Mouse (Mus musculus) intestine, embryonic 14.5 days (tissue): ENCODE measurements around the gene Il9. TPM values are rescaled to one million over a fixed set of nuclear protein-coding genes. Genes with fewer than 3 reads are reported as not detected.

Experiments used
- ATAC-seq: fragments of 200-750 bp; cut with Nextera tagmentation; replicated peaks from 2 replicates; pipeline ENCODE4 v1.8.0; 2017; ENCODE audit warnings: low read depth, moderate number of reproducible peaks, moderate TSS enrichment, moderate library complexity; ENCODE audit not compliant: low FRiP score, low TSS enrichment
- DNase-seq: peaks from one replicate; pipeline ENCODE4 v3.0.0-alpha.2; 2018; ENCODE audit warnings: low spot score
- H3K27ac ChIP-seq: fragments of 300-500 bp; sonication (generic); 2 replicates; pipeline ENCODE4 v1.5.1; 2014; ENCODE audit warnings: low read depth, mild to moderate bottlenecking, control low read depth
- H3K27me3 ChIP-seq: fragments of 300-500 bp; sonication (generic); replicated peaks from 2 replicates; pipeline ENCODE4 v1.6.1; 2014; ENCODE audit warnings: low read length, control low read depth; ENCODE audit not compliant: control insufficient read depth, insufficient read depth
- H3K36me3 ChIP-seq: fragments of 300-500 bp; sonication (generic); 2 replicates; pipeline ENCODE4 v1.6.1; 2014; ENCODE audit warnings: low read length, control low read depth; ENCODE audit not compliant: control insufficient read depth, insufficient read depth
- H3K4me1 ChIP-seq: fragments of 300-500 bp; sonication (generic); replicated peaks from 2 replicates; pipeline ENCODE4 v1.6.1; 2014; ENCODE audit warnings: low read length, control low read depth, mixed read lengths; ENCODE audit not compliant: control insufficient read depth, insufficient read depth
- H3K4me2 ChIP-seq: fragments of 300-500 bp; sonication (generic); 2 replicates; pipeline ENCODE4 v1.6.1; 2014; ENCODE audit warnings: low read length
- H3K4me3 ChIP-seq: fragments of 300-500 bp; sonication (generic); 2 replicates; pipeline ENCODE4 v1.5.1; 2014; ENCODE audit warnings: low read depth, low read length, control low read depth, mixed read lengths
- H3K9ac ChIP-seq: fragments of 300-500 bp; sonication (generic); 2 replicates; pipeline ENCODE4 v1.6.1; 2014; ENCODE audit warnings: mild to moderate bottlenecking, low read length
- H3K9me3 ChIP-seq: fragments of 300-500 bp; sonication (generic); 2 replicates; pipeline ENCODE4 v1.6.1; 2016; ENCODE audit warnings: low read length, control low read depth; ENCODE audit not compliant: control insufficient read depth
- WGBS: fragments of 180-500 bp; shearing (Covaris S2); extraction: QIAGEN DNeasy Blood & Tissue Kit; methylation state at CpG from one replicate; pipeline ENCODE4 v1.1.7; 2014; 5-methylcytosine and 5-hydroxymethylcytosine counted together
- polyA plus RNA-seq: library from polyadenylated mRNA; unstranded; fragments of >200 nt; fragmentation: Nextera tagmentation; extraction: Ambion mirVana; gene quantifications from 2 replicates; pipeline ENCODE4 v1.2.1, GENCODE M21; 2014

The Il9 gene
- polyA plus RNA-seq, 1 experiment from 2014 or later, result not detected

DNA sequence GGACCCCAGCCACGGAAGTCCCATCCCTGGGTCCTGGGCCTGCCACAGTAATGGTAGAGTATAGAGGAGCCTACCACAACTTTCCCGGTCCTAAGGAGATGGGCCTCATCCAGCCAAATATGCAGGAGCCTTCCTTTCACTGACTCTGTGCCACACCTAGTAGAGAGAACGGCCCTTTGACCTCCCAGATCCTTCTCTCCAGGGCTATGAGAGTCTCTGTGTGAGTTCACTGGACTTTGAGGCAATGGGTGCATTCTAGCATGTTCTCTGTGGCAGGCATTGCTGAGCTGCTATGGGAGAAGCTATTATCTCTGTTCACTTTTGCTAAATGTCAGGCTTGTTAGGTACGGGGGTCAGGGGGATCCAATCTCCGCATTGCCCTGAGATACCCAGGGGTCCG, 18.3 kb downstream of the Il9 start:
- Histone ChIP-seq H3K4me2 (no peak overlapping the region), H3K36me3 (no peaks in the 10 kb centered on the region), H3K4me1 (no peaks in the 10 kb centered on the region), H3K27me3 (no peaks in the 10 kb centered on the region), H3K9ac (no peak overlapping the region), H3K27ac (no peak overlapping the region), H3K9me3 (peaks cover 3% of the 10 kb centered on the region; the same call in 1 of the 2 replicates), H3K4me3 (no peak overlapping the region)
- 74% methylated on average over 6 of the region's 6 CpGs for WGBS
- ATAC-seq (no peak), DNase-seq (no peak)

DNA sequence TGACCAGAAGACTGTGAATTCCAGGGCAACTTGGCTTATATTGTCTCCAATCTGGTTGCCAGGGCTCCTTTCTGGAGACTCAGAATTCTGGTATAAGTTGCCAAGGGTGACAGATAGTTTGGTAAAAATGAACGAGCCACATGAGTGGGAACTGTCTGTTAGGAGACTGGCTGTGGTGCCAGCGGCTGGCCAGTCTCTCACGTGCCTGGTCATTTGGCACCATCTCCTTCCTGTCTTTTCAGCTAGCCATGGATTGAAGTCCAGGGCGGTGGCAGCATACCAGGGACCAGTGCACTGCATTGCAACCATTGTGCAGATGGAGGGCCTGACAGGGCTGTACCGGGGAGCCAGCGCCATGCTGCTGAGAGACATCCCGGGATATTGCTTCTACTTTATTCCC, 18.8 kb downstream of the Il9 start:
- H3K36me3 ChIP-seq, result no peaks in the 10 kb centered on the region
- no peak overlapping the region for H3K9ac ChIP-seq
- peaks cover 3% of the 10 kb centered on the region; the same call in 1 of the 2 replicates for H3K9me3 ChIP-seq
- 91% methylated on average over 7 of the region's 7 CpGs for WGBS
- no peaks in the 10 kb centered on the region; the same call in 1 of the 2 replicates for H3K4me1 ChIP-seq
- H3K4me3 ChIP-seq, result no peak overlapping the region
- H3K27me3 ChIP-seq, result no peaks in the 10 kb centered on the region
- ATAC-seq (no peak), DNase-seq (no peak)
- H3K27ac ChIP-seq, result no peak overlapping the region
- H3K4me2 ChIP-seq, result no peak overlapping the region

DNA sequence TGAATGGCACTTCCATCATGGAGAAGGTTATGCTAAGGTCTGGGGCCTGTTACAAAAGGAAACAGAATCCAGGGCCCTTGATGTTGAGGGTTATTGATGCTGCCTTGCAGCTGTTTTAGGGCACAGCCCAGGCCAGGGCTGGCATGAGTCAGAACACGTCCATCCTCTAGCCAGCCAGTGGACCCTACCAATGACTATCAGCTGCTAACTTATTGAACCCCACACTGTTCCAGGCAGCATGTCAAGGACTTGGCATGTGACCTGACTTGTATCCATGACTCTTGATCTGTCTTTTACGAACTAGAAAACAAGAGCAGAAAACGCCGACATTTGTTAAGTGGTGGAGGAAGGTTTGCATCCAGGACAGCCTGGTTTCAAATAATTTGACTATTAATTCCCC, 19.3 kb downstream of the Il9 start:
- Histone ChIP-seq H3K9me3 (peaks cover 3% of the 10 kb centered on the region; the same call in 1 of the 2 replicates), H3K36me3 (no peaks in the 10 kb centered on the region), H3K4me2 (no peak overlapping the region), H3K4me3 (no peak overlapping the region), H3K27me3 (no peaks in the 10 kb centered on the region), H3K27ac (no peak overlapping the region), H3K4me1 (no peaks in the 10 kb centered on the region; the same call in 1 of the 2 replicates), H3K9ac (no peak overlapping the region)
- WGBS, result 90% methylated on average over 4 of the region's 4 CpGs
- ATAC-seq, result no peak
- DNase-seq, result no peak

DNA sequence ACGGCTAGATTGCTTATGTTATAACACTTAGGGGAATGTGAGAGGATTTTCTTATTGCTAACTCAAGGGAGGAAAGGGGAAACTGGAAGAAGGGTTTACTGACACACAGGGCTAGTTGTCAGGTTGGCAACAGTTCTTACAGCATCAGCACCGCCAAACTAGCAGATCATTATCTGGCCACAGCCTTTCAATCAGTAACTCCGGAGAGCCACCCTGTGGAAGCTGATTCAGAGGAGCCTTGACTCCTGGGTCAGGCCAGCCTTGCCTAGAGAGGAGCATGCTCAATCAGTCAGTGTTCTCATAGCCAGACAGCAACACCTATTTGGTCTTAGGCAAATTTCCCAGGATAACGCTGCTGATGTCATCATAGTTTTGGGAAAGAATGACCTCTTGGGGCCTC, 20.6 kb downstream of the Il9 start:
- no peak overlapping the region for H3K27ac ChIP-seq
- peaks cover 1% of the 10 kb centered on the region; the same call in 1 of the 2 replicates for H3K9me3 ChIP-seq
- no peaks in the 10 kb centered on the region; the same call in 1 of the 2 replicates for H3K4me1 ChIP-seq
- no peaks in the 10 kb centered on the region for H3K27me3 ChIP-seq
- H3K4me2 ChIP-seq, result no peak overlapping the region
- no peak overlapping the region for H3K4me3 ChIP-seq
- no peaks in the 10 kb centered on the region for H3K36me3 ChIP-seq
- WGBS, result 83% methylated on average over 4 of the region's 4 CpGs
- DNase-seq, result no peak
- ATAC-seq, result no peak
- no peak overlapping the region for H3K9ac ChIP-seq

DNA sequence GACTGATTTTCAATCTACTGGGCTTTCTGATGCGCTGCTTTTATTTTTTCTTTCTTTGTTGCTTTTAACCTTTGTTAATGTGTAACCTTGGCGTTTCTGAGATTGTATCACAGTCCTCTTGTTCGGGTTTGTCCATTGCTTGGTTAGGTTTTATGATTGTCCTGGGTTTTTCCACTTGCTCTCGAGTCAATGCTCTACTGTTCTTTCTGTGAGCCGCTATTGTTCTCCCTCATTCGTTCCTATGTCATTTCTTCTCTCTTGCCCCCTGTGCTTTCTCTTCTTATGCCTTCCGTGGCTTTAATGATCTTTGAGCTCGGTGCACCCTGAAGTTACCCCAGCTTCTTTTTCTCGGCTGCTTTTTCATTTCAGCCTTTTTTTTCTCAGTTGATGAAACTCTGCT, 24.0 kb downstream of the Il9 start:
- no peaks in the 10 kb centered on the region for H3K36me3 ChIP-seq
- H3K4me2 ChIP-seq, result 0 out of 2 replicates have a peak overlapping the region, but pooled peaks have one; percentile 12
- H3K4me1 ChIP-seq, result no peaks in the 10 kb centered on the region; the same call in 1 of the 2 replicates
- no peaks in the 10 kb centered on the region for H3K9me3 ChIP-seq
- no peak overlapping the region for H3K27ac ChIP-seq
- no peak for ATAC-seq
- H3K4me3 ChIP-seq, result no peak overlapping the region
- no peak for DNase-seq
- H3K27me3 ChIP-seq, result no peaks in the 10 kb centered on the region
- H3K9ac ChIP-seq, result no peak overlapping the region
- 56% methylated on average over 9 of the region's 9 CpGs for WGBS

DNA sequence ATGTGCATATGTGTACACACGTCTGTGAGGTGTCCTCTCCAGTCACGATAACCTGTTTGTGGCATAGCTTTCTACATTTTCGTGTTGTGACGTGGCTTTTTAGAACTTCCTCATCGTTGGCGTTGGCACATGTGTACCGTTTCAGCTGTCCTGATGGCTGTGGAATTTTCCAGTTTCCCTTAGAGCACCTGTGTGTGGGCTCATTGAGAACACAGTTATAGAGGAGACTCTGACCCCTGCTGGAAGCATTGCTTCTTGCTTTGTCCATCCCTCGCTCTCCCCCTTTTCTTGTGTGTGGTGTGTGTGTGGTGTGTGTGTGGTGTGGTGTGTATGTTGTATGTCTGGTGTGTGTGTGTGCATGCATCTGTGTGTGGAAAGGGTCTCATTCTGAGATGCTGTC, 32.0 kb downstream of the Il9 start:
- ATAC-seq (no peak), DNase-seq (no peak)

DNA sequence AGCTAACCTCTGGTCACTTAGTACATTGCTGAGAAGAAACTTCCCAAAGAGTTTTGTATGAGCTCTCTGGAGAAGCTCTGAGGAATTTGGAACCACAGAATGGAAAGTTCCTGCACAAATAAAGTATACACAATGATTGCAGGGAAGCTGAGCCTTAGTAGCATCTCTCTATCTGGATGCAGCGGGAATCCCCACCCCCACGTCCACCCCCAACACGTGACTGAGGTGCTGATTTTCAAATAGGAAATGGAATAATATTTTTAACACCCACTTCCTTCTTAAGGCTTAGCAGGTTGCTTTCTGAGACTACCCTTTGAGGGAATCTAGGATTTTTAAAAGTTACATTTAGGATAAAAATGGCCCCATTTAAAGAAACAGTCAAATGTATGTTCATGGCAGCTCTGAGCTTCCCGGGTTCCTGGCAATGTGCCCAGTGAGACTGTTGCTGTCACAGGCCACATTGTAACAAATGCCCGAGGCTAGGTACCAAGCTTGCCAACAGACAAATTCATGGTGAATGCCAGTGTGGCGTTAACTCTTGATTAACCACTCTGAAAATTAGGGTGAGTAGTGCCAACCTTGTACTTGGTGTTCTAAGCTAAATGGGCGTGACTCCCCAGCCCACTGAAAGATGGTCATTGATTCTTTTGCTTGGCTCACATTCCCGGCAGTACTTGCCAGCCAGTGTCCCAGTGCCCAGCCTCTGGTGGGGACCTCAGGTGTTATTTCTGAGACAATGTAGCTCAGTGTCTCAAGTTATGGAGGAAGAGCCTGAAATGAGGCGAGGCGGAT, 32.6 kb downstream of the Il9 start:
- H3K27ac ChIP-seq, result no peak overlapping the region
- 75% methylated on average over 10 of the region's 10 CpGs for WGBS
- no peak overlapping the region for H3K9ac ChIP-seq
- ATAC-seq (no peak), DNase-seq (no peak)
- H3K27me3 ChIP-seq, result no peaks in the 10 kb centered on the region
- no peak overlapping the region for H3K4me3 ChIP-seq
- H3K4me2 ChIP-seq, result no peak overlapping the region
- H3K36me3 ChIP-seq, result no peaks in the 10 kb centered on the region
- no peaks in the 10 kb centered on the region for H3K9me3 ChIP-seq
- no peaks in the 10 kb centered on the region for H3K4me1 ChIP-seq

More for the DNA sequence above, 32.0 kb downstream of the Il9 start:
- Histone ChIP-seq H3K9ac (no peak overlapping the region), H3K4me3 (no peak overlapping the region), H3K4me2 (no peak overlapping the region), H3K27me3 (no peaks in the 10 kb centered on the region), H3K36me3 (no peaks in the 10 kb centered on the region), H3K9me3 (no peaks in the 10 kb centered on the region), H3K4me1 (no peaks in the 10 kb centered on the region), H3K27ac (no peak overlapping the region)
- 88% methylated on average over 8 of the region's 8 CpGs for WGBS

DNA sequence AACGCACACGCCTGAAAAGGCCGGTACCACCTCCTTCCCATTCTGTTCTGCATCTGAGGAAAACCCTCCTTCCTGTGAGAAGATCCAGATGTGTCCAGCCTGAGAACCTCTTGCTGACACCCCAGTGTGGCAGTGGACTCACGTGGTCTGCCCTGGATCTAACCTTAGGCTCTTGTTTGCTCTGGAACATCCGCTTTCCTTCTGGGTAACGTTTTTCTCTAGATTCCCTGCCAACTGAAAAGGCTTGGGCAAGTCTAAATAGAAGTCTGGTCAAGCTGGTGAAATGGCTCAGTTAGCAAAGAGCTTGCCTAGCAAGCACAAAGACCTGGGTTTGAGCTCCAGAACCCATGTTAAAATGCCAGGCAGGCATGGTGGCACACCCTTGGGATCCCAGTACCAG, 37.0 kb downstream of the Il9 start:
- no peak overlapping the region for H3K9ac ChIP-seq
- no peak overlapping the region for H3K4me3 ChIP-seq
- H3K9me3 ChIP-seq, result no peaks in the 10 kb centered on the region
- DNase-seq (no peak), ATAC-seq (no peak)
- no peaks in the 10 kb centered on the region for H3K4me1 ChIP-seq
- WGBS, result 77% methylated on average over 6 of the region's 6 CpGs
- H3K36me3 ChIP-seq, result no peaks in the 10 kb centered on the region
- peaks cover 8% of the 10 kb centered on the region for H3K27me3 ChIP-seq
- H3K27ac ChIP-seq, result no peak overlapping the region
- H3K4me2 ChIP-seq, result no peak overlapping the region

DNA sequence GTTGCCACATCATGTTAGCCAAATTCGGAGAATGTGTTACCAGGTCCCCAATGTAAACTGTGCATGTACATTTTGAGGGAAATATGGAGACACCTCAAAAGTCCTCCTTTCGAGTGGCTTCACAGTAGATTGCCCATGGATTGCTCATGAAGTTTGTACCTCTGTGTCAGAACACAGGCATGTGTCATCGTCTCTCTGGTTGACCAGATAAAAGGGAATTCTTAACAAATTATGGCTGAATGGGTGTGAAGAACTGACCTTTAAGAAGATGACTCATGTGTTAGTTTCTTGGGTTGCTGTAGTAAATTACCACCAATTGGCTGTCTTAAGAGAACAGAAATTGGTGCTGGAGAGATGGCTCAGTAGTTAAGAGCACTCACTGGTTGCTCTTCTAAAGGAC, 37.9 kb downstream of the Il9 start:
- no peak overlapping the region for H3K4me3 ChIP-seq
- H3K27me3 ChIP-seq, result peaks cover 17% of the 10 kb centered on the region
- H3K4me1 ChIP-seq, result no peaks in the 10 kb centered on the region
- no peak overlapping the region for H3K9ac ChIP-seq
- H3K9me3 ChIP-seq, result no peaks in the 10 kb centered on the region
- no peak for DNase-seq
- 84% methylated on average over 3 of the region's 3 CpGs for WGBS
- H3K36me3 ChIP-seq, result no peaks in the 10 kb centered on the region
- no peak for ATAC-seq
- no peak overlapping the region for H3K4me2 ChIP-seq
- H3K27ac ChIP-seq, result no peak overlapping the region
